Mouse (Mus musculus) large intestine, adult 2 months (tissue): ENCODE results near the gene Rfx1. TPM values are rescaled to one million over a fixed set of nuclear protein-coding genes. Genes with fewer than 3 reads are reported as not detected.

ENCODE experiments used
- DNase-seq: peaks from one replicate; pipeline ENCODE4 v3.0.0-alpha.2; 2012; ENCODE audit warnings: low read depth, low spot score
- WGBS: fragments of 180-500 bp; shearing (Covaris S2); methylation state at CpG from one replicate; pipeline ENCODE4 v1.1.7; 2018; 5-methylcytosine and 5-hydroxymethylcytosine counted together
- polyA plus RNA-seq: library from polyadenylated mRNA; depleted of rRNA; stranded (reverse); fragments of >200 nt; gene quantifications from 2 replicates; pipeline ENCODE4 v1.2.3, GENCODE M21; 2012; rRNA removed

Rfx1 gene
- polyA plus RNA-seq = 19.0 and 25.2 TPM in 2 replicates

- DNase-seq = peak; percentile 100
- under 1% methylated on average over 51 of the region's 51 CpGs for WGBS
These were observed at the start of gene Rfx1 for GRCm38 (mm10) chr8:84066291-84066930. TSS of gene Rfx1 (plus strand) at chr8:84066834.

- WGBS = 51% methylated on average over 9 of the region's 9 CpGs
- no peak for DNase-seq
These were observed 46.9 kb upstream of the Rfx1 start for GRCm38 (mm10) chr8:84019738-84020137.

- DNase-seq = no peak
- 20% methylated on average over 18 of the region's 18 CpGs for WGBS
These were observed 45.5 kb upstream of the Rfx1 start, which contains the start of gene Palm3 for GRCm38 (mm10) chr8:84021096-84021495. TSS of gene Palm3 (plus strand) at chr8:84021471.

DNA sequence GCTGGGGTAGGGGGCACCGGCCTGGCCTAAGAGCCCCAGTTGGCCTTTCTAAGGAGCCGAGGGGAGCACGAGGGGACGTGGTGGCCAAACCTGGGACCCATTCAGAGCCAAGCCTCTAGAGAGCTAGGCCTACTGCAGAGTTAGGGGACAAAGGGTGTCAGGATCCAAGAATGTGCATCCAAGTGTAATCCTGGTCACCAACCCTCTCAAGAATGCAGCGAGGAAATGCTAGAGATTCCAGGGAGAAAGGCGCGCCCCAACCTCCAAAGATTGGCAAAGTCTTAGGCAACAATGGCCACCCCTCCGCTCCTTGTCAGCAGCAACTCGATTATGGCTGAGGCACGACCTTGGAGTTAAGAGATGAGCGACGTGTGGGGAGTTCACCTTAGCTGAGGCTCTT is 45.1 kb upstream of the Rfx1 start:
- no peak for DNase-seq
- 41% methylated on average over 12 of the region's 12 CpGs for WGBS

DNA sequence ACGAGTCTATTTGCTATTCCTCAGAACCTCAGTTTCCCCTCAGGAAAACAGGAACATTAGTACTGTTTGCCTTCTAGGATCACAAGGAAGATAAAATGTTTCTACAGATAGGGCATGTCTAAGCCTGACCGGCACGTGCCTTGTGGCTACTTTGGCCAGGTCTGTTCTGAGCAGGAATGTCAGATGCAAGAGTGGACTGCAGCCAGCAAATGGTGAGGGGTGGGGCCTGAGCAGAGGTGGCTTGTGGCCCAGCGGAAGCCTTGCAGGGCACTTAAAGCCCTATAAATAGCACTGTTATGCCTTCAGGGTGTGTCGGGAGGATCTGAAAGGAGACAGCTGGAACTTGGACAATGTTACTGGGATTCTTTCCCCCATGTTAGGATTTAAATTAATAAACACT is 43.5 kb upstream of the Rfx1 start:
- DNase-seq = no peak
- 4% methylated on average over 5 of the region's 5 CpGs for WGBS

DNA sequence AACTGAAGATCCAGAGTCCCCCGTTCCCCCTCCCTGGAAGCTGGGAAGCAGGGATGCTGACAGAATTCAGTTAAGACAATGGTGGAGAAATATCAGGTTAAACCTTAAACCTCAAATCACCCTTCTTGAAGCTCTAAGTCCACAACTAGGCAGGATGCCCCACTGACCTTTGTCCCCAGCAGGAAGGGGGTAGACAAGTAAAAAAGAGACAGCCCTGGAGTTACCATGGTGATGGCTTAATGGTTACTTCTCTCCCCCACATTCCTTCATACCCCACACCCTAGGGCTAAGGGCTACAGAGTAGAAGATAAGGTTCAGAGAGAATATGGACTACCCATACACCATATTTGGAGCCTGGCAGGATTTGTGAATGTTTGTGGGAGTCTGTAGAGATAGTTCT is 43.0 kb upstream of the Rfx1 start:
- DNase-seq = no peak
- 27% methylated on average over 1 of the region's 1 CpGs for WGBS

- 23% methylated on average over 10 of the region's 10 CpGs for WGBS
These were observed 42.5 kb upstream of the Rfx1 start for GRCm38 (mm10) chr8:84024171-84024570.

DNA sequence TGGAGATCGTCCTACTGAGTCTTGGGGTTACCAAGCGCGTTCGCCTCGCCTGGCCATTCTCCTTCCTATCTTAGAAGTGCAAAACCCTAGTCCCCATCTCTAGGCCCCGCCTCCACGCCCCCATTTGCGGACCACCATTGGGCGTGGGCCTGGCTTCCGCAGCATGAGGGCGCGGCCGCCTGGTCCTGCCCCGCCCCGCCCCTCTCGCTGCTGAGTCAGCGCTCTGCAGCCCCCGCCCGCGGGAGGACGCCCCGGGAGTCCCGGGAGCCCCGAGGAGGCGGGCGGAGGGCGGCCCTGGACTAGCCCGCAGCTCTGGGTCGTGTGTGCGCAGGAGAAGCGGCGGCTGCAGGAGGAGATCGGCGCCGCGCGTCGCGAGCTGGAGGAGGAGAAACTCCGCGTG is 40.8 kb upstream of the Rfx1 start:
- no peak for DNase-seq
- WGBS = 4% methylated on average over 41 of the region's 41 CpGs

More at GRCm38 (mm10) chr8:84024171-84024570, 42.5 kb upstream of the Rfx1 start:
- DNase-seq = no peak

- 14% methylated on average over 10 of the region's 10 CpGs for WGBS
- no peak for DNase-seq
These were observed 39.2 kb upstream of the Rfx1 start for GRCm38 (mm10) chr8:84027449-84027848.

DNA sequence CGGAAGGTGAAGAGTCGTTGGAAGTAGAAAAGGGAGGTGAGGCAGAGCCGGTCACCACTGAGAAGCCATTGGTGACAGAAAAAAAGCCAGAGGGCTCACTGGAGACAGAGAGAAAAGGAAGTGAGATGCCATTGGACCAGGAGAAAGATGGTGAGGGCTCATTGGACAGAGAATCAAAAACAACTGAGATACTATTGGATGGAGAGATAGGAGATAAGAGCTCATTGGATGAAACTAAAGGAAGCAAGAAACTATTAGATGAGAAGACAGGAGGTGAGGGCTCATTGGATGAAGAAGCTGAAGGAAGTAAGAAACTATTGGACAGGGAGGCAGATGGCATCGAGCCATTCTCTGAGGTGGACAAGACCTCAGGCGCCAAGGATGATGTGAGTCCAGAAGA is 37.4 kb upstream of the Rfx1 start:
- WGBS = 94% methylated on average over 5 of the region's 5 CpGs
- DNase-seq = no peak

- WGBS = 67% methylated on average over 4 of the region's 4 CpGs
- no peak for DNase-seq
These were observed 33.9 kb upstream of the Rfx1 start for GRCm38 (mm10) chr8:84032777-84033176.

DNA sequence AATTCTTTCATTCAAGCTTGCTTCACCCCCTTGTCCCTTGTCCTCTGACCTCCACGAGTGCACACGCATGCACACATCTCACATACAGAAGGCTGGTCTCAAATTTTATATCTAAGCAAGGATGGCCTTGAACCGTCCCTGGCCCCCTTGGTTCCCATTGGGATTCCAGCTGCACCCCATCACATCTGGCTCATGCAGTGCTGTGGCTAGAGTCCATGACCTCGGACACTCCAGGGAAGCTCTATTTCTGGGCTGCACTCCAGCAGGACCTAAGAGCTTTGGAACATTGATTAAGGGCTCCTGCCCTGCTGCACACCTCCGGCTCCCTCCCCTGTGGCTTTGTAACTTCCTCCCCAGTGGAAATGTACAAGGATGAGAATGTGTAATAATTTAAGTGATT is 28.6 kb upstream of the Rfx1 start:
- WGBS = 61% methylated on average over 5 of the region's 5 CpGs

DNA sequence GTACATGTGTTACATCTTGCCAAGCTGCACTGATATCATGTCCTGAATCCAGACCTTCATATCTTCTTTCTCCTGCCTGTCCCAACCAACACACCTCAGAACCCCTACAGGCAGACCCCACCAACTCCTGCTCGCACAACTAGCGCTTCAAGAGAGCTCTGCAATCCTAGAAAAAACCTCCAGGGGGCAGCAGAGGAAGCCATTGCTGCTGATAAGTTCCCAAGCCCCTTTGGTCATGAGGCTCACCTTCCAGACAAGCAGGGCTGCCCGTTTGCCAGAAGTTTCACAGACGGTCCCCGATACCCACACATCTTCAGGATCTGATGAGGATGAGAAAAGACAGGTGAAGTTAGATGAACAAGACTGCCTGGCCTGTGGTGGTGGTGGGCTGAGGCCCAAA is 27.6 kb upstream of the Rfx1 start:
- peak; percentile 33 for DNase-seq
- WGBS = 5% methylated on average over 5 of the region's 5 CpGs

More for the DNA sequence above, 28.6 kb upstream of the Rfx1 start:
- no peak for DNase-seq

DNA sequence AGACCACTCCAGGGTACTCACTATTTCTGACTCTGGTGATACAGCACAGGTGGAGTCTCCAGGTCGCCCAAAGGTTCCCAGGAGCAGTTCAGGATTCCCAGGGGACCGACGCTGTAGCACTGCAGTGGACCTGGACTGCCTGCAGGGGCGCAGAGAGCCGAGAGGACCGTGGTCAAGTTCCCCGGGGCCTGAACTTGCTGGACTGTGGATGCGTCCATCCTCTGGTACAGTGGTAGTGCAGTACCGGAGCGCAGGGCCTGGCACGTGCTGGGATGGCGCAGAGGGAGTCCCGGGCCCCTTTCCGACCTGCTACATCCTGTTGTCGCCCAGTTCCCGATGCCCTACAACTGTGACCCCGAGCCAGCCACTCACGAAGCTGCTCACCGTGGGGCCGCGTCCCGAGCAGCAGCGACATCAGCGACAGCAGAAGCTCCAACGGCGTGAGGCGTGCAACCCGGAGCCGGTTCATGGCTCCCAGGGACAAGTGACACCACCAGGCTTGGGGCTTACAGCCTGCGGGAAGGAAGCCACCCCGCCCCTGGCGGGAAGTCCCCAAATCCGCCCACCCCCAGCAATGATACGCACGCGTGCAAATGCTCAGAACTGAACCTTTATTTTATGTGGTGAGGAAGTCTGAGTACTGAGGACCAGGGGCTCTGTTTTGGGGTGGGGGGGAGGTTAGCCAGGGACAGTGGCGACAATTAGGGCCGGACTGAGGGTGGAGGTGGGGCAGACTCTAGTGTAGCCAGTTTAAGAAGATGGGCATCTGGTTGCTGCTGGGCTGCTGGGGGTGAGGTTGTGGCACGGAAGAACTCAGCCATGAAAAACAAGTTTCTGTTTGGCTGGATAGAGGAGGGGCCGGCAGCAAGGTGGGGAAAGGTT is 24.3 kb upstream of the Rfx1 start, which contains the start of gene Il27ra:
Gene Il27ra (minus strand): TSS at position 524 of the 882 bp plus-strand sequence.
- no peak for DNase-seq
- 6% methylated on average over 40 of the region's 40 CpGs for WGBS

GRCm38 (mm10) chr8:84042948-84043342 is 23.7 kb upstream of the Rfx1 start:
- WGBS = 61% methylated on average over 12 of the region's 12 CpGs
- DNase-seq = no peak

DNA sequence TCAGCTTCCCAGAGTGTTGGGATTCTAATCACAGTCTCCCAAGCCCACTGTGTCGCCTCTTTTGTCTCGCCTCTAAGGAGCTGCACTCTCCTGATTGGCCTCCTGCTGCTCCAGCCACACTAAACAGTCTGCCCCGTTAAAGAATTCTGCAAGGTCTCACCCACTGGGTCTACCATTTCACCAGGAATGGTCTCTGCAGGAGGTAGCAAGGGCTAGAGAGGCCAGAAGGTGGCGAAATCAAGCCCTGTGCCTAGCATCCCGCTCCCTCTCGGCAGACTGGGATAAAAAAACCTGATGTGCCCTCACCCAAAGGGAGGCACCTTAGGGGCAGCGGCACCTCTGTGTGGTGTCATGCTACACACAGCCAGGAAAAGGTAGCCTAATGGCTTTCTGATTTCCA is 22.5 kb upstream of the Rfx1 start:
- DNase-seq = no peak
- 32% methylated on average over 7 of the region's 7 CpGs for WGBS

- 26% methylated on average over 9 of the region's 9 CpGs for WGBS
- no peak for DNase-seq
These were observed 21.7 kb upstream of the Rfx1 start, which contains the start of gene Rln3 for GRCm38 (mm10) chr8:84044900-84045299. TSS of gene Rln3 (minus strand) at chr8:84045000.

DNA sequence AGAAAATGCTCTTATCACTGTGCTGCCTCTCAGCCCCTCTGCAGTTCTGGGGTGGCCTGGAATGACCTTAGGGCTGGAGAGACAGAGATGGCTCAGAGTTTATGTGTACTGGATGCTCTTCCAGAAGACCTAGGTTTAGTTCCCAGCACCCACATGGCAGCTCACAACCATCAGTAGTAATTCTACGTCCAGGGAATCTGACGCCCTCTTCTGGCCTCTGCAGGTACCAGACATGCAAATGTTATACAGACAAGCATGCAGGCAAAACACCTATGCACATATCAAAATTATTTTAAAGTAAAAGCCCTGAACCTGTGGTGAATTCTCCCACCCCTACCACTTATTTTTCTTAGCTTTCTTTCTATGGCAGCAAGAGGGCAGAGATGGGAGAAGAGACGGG is 20.1 kb upstream of the Rfx1 start:
- WGBS = 86% methylated on average over 3 of the region's 3 CpGs
- DNase-seq = no peak

DNA sequence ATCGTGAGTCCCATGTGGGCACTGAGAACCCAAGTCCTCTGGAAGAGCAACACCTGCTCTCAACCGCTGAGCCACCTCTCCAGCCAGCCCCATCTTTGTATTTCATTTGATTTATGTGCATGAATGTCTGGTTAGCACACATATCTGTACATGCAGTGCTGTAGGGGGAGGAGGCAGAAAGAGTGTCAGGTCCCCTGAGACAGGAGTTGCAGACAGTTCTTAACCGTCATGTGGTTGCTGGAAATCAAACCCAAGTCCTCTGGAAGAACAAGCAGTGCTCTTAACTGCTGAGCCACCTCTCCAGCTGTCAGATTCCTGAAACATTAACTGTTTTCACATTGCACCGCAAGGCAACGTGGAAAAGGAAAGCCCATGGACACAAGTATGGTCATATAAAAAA is 18.5 kb upstream of the Rfx1 start:
- DNase-seq = no peak
- 65% methylated on average over 5 of the region's 5 CpGs for WGBS

GRCm38 (mm10) chr8:84052746-84053145 is 13.9 kb upstream of the Rfx1 start:
- no peak for DNase-seq
- WGBS = 39% methylated on average over 3 of the region's 3 CpGs

GRCm38 (mm10) chr8:84053229-84053628 is 13.4 kb upstream of the Rfx1 start:
- WGBS = 94% methylated on average over 5 of the region's 5 CpGs
- DNase-seq = no peak
